Mouse (Mus musculus) lung, adult 2 months (tissue): ENCODE measurements around the gene Olfr305. TPM values are rescaled to one million over a fixed set of nuclear protein-coding genes. Genes with fewer than 3 reads are reported as not detected.

Source experiments
- DNase-seq: peaks from one replicate; pipeline ENCODE4 v3.0.0; 2022
- H3K4me1 ChIP-seq: fragments of 200-500 bp; 2 replicates; pipeline ENCODE4 v1.6.1; 2011; ENCODE audit warnings: low read length; ENCODE audit not compliant: control insufficient read depth, insufficient read depth
- H3K4me3 ChIP-seq: fragments of 200-500 bp; replicated peaks from 2 replicates; pipeline ENCODE3; 2011; ENCODE audit warnings: low read depth, mild to moderate bottlenecking, control low read depth, low read length; ENCODE audit errors: extremely low read depth
- CTCF ChIP-seq: fragments of 200-500 bp; IDR thresholded peaks from 2 replicates; pipeline ENCODE4 v1.5.1; 2011; ENCODE audit warnings: mild to moderate bottlenecking, low read length, control low read depth; ENCODE audit not compliant: insufficient read depth
- POLR2A ChIP-seq: fragments of 200-500 bp; IDR thresholded peaks from 2 replicates; pipeline ENCODE4 v1.6.1; 2011; ENCODE audit warnings: low read depth, mild to moderate bottlenecking, control low read depth, low read length, borderline replicate concordance; ENCODE audit errors: extremely low read depth
- WGBS: fragments of 180-500 bp; shearing (Covaris S2); methylation state at CpG from one replicate; pipeline ENCODE4 v1.1.7; 2018; 5-methylcytosine and 5-hydroxymethylcytosine counted together
- polyA plus RNA-seq: library from polyadenylated mRNA; depleted of rRNA; stranded (reverse); fragments of >200 nt; gene quantifications from 2 replicates; pipeline ENCODE4 v1.2.3, GENCODE M21; 2012; rRNA removed

Olfr305 gene
- polyA plus RNA-seq, 1 experiment: not detected

GRCm38 (mm10) chr7:86321323-86321722 is 45.4 kb downstream of the Olfr305 start:
- Histone ChIP-seq H3K4me1 (no peaks in the 10 kb centered on the region), H3K4me3 (no peak overlapping the region)
- TF ChIP-seq CTCF: no peak
- no peak for TF ChIP-seq POLR2A
- WGBS: 82% methylated on average over 2 of the region's 2 CpGs
- DNase-seq: no peak

- Histone ChIP-seq H3K4me3 (no peak within 1 kb of the TSS), H3K4me1 (no peaks in the 10 kb centered on the region)
- TF ChIP-seq POLR2A: no peak
- TF ChIP-seq CTCF: no peak
- 55% methylated on average over 2 of the region's 2 CpGs for WGBS
- no peak for DNase-seq
Observed at GRCm38 (mm10) chr7:86313608-86314007, 53.1 kb downstream of the Olfr305 start, which contains the start of gene Olfr309. Olfr309 (minus strand) TSS chr7:86313708.

Other genes with a start within 250 kb of the Olfr305 start
- not detected in 2 replicates for gene Vmn2r75, start 195.2 kb downstream of the Olfr305 start, polyA plus RNA-seq
- not detected in 2 replicates for gene Vmn2r76, start 120.6 kb downstream of the Olfr305 start, polyA plus RNA-seq
- gene Olfr310, start 89.8 kb downstream of the Olfr305 start, polyA plus RNA-seq: not detected in 2 replicates
- not detected in 2 replicates for gene Olfr309, start 53.2 kb downstream of the Olfr305 start, polyA plus RNA-seq
- not detected in 2 replicates for gene Olfr308, start 41.3 kb downstream of the Olfr305 start, polyA plus RNA-seq
- gene Olfr307, start 29.3 kb downstream of the Olfr305 start, polyA plus RNA-seq: not detected in 2 replicates
- not detected in 2 replicates for gene Olfr304, start 19.7 kb upstream of the Olfr305 start, polyA plus RNA-seq
- not detected in 2 replicates for gene Olfr303, start 30.9 kb upstream of the Olfr305 start, polyA plus RNA-seq
- not detected in 2 replicates for gene Olfr301, start 36.9 kb upstream of the Olfr305 start, polyA plus RNA-seq
- not detected in 2 replicates for gene Olfr299, start 93.0 kb upstream of the Olfr305 start, polyA plus RNA-seq
- gene Olfr298, start 125.6 kb upstream of the Olfr305 start, polyA plus RNA-seq: not detected in 2 replicates
- gene Olfr297, start 153.0 kb upstream of the Olfr305 start, polyA plus RNA-seq: not detected in 2 replicates
- gene Olfr295, start 216.9 kb upstream of the Olfr305 start, polyA plus RNA-seq: not detected in 2 replicates
- not detected in 2 replicates for gene Olfr294, start 249.7 kb upstream of the Olfr305 start, polyA plus RNA-seq